Mouse (Mus musculus) E14TG2a.4 (cell line): ENCODE measurements around the gene 3110040M04Rik.
"Not testable (repeated sequence)": the region's sequence is repeated elsewhere in the genome, so short reads cannot be mapped to it uniquely, and the experiment has no call there.

Experiments
- CTCF ChIP-seq: conservative IDR thresholded peaks from 2 replicates; pipeline ENCODE4 v1.5.1; 2014; ENCODE audit warnings: low read length
- POU5F1 ChIP-seq: IDR thresholded peaks from 2 replicates; pipeline ENCODE4 v1.6.1; 2014; ENCODE audit warnings: low read length, borderline replicate concordance

DNA sequence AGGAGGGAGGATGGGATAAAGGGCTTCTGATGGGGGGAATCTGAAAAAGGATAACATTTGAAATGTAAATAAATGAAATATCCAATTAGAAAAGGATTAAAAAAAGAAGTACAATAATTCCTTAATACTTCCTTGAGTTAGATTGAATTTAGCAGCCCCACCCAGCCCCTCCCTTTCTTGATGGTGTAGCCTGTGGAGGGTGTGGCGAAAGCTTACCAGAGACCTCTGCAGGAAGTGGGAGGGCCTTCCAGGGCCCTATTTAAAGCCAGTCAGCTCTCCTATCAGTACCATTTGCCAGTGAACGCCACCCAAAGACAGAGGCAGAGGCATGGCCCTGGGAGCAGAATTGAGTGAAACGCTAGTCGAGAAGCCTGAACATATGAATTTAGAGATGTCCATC lies 5.8 kb upstream of the 3110040M04Rik start, which contains the start of gene Gm47995:
- not testable (repeated sequence) for TF ChIP-seq CTCF, POU5F1
